Mouse (Mus musculus): Measurements from ENCODE around the gene Akap1. TPM values are rescaled to one million over a fixed set of nuclear protein-coding genes. Genes with fewer than 3 reads are reported as not detected.

Gene Akap1
- polyA plus RNA-seq (2014; fragmentation: Nextera tagmentation; extraction: Ambion mirVana) = 17.3 and 18.9 TPM in 2 replicates

- H3K9ac ChIP-seq (ENCODE audit: low read depth, low read length) = peak within 1 kb of the TSS; percentile 77
- ATAC-seq (replicated peaks; ENCODE audit: low FRiP score) (peak; percentile 97), DNase-seq (ENCODE audit: low spot score) (peak; percentile 96)
- H3K36me3 ChIP-seq (ENCODE audit: control insufficient read depth, insufficient read depth, low read length) = no peaks in the 10 kb centered on the region
- H3K27me3 ChIP-seq (replicated peaks; ENCODE audit: control insufficient read depth, insufficient read depth, low read length) = peaks cover 3% of the 10 kb centered on the region; the same call in 1 of the 2 replicates
- peak within 1 kb of the TSS; percentile 83 for H3K4me3 ChIP-seq (ENCODE audit: low read depth, low read length)
- peak within 1 kb of the TSS; percentile 46 for H3K27ac ChIP-seq (ENCODE audit: low read depth, low read length)
- H3K4me1 ChIP-seq (replicated peaks; ENCODE audit: control insufficient read depth, insufficient read depth, low read length) = peaks cover 6% of the 10 kb centered on the region
- no peaks in the 10 kb centered on the region for H3K9me3 ChIP-seq (ENCODE audit: control insufficient read depth, low read length)
- WGBS = 1% methylated on average over 58 of the region's 60 CpGs
- H3K4me2 ChIP-seq = peak within 1 kb of the TSS; percentile 94
Observed at GRCm38 (mm10) chr11:88864458-88865197, at the start of gene Akap1. Gene Akap1, minus strand, starts transcription at chr11:88864586.

GRCm38 (mm10) chr11:88909388-88910036 lies 45.1 kb upstream of the Akap1 start:
- no peak overlapping the region for H3K27ac ChIP-seq (ENCODE audit: low read depth, low read length)
- no peak overlapping the region for H3K9ac ChIP-seq (ENCODE audit: low read depth, low read length)
- H3K36me3 ChIP-seq (ENCODE audit: control insufficient read depth, insufficient read depth, low read length) = no peaks in the 10 kb centered on the region
- no peak overlapping the region for H3K4me3 ChIP-seq (ENCODE audit: low read depth, low read length)
- H3K9me3 ChIP-seq (ENCODE audit: control insufficient read depth, low read length) = no peaks in the 10 kb centered on the region
- H3K4me1 ChIP-seq (replicated peaks; ENCODE audit: control insufficient read depth, insufficient read depth, low read length) = no peaks in the 10 kb centered on the region
- no peak overlapping the region for H3K4me2 ChIP-seq
- no peaks in the 10 kb centered on the region for H3K27me3 ChIP-seq (replicated peaks; ENCODE audit: control insufficient read depth, insufficient read depth, low read length)
- no peak for DNase-seq (ENCODE audit: low spot score)
- WGBS = 85% methylated on average over 8 of the region's 8 CpGs
- no peak for ATAC-seq (replicated peaks; ENCODE audit: low FRiP score)

DNA sequence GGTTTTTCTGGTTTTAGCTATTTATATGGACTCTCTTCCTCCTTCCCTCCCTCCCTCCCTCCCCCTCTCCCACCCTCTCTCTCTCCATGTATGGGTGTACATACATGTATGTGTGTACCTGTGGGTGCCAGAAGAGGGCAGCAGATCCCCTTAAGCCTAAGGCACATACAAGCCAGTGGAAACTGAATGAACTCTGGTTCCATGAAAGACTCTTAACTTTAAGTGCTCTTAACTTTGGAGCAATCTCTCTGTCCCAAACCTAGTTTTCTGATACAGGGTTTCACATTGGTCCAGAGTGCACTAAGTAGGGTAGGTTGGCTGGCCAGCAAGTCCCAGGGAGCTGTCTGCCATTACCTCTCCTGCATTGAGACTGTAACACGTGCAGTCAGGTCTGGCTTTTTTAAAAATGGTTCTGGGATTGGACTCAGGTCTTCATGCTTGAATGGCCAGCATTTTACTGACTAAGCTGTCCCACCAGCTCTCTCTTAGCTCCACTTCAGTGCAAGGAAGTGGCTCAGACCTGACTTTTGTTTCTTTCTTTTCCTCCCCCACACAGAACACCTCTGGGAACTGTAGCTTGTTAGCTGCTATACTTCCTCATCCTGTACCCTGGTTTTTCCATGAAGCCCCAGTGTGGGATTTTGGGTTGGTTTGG lies 44.3 kb upstream of the Akap1 start:
- no peak for DNase-seq (ENCODE audit: low spot score)
- Histone ChIP-seq H3K27me3 (replicated peaks; ENCODE audit: control insufficient read depth, insufficient read depth, low read length) (no peaks in the 10 kb centered on the region), H3K4me3 (ENCODE audit: low read depth, low read length) (no peak overlapping the region), H3K9ac (ENCODE audit: low read depth, low read length) (no peak overlapping the region), H3K4me2 (no peak overlapping the region), H3K36me3 (ENCODE audit: control insufficient read depth, insufficient read depth, low read length) (no peaks in the 10 kb centered on the region), H3K4me1 (replicated peaks; ENCODE audit: control insufficient read depth, insufficient read depth, low read length) (no peaks in the 10 kb centered on the region), H3K9me3 (ENCODE audit: control insufficient read depth, low read length) (no peaks in the 10 kb centered on the region), H3K27ac (ENCODE audit: low read depth, low read length) (no peak overlapping the region)
- 85% methylated on average over 1 of the region's 1 CpGs for WGBS
- peak; percentile 68 for ATAC-seq (replicated peaks; ENCODE audit: low FRiP score)

- 89% methylated on average over 7 of the region's 7 CpGs for WGBS
- H3K27me3 ChIP-seq (replicated peaks; ENCODE audit: control insufficient read depth, insufficient read depth, low read length) = no peaks in the 10 kb centered on the region
- H3K27ac ChIP-seq (ENCODE audit: low read depth, low read length) = no peak overlapping the region
- no peaks in the 10 kb centered on the region for H3K9me3 ChIP-seq (ENCODE audit: control insufficient read depth, low read length)
- H3K4me1 ChIP-seq (replicated peaks; ENCODE audit: control insufficient read depth, insufficient read depth, low read length) = no peaks in the 10 kb centered on the region
- no peak overlapping the region for H3K4me2 ChIP-seq
- no peak for DNase-seq (ENCODE audit: low spot score)
- no peak overlapping the region for H3K9ac ChIP-seq (ENCODE audit: low read depth, low read length)
- no peaks in the 10 kb centered on the region for H3K36me3 ChIP-seq (ENCODE audit: control insufficient read depth, insufficient read depth, low read length)
- no peak for ATAC-seq (replicated peaks; ENCODE audit: low FRiP score)
- no peak overlapping the region for H3K4me3 ChIP-seq (ENCODE audit: low read depth, low read length)
Observed at GRCm38 (mm10) chr11:88907886-88908285, 43.5 kb upstream of the Akap1 start.

DNA sequence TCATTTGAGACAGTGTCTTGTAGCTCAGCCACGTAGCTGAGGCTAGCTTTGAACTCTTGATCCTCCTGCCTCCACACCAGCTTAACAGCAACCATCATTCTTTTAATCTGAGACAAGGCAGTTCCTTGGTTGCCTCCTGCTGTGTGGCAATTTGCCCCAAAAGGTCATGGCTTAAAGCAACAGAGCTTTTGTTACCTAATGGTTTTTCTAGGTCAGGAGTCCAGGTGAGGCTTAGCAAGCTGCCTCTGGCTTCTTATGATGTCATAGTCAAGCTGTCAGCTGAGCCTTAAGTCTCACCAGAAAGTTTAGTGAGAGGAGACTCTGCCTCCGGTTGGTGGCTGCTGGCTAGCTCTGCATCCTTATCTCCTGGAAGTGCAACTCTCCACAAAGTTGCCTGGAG lies 41.2 kb upstream of the Akap1 start:
- Histone ChIP-seq H3K9me3 (ENCODE audit: control insufficient read depth, low read length) (no peaks in the 10 kb centered on the region), H3K9ac (ENCODE audit: low read depth, low read length) (no peak overlapping the region), H3K4me1 (replicated peaks; ENCODE audit: control insufficient read depth, insufficient read depth, low read length) (no peaks in the 10 kb centered on the region), H3K27me3 (replicated peaks; ENCODE audit: control insufficient read depth, insufficient read depth, low read length) (no peaks in the 10 kb centered on the region), H3K36me3 (ENCODE audit: control insufficient read depth, insufficient read depth, low read length) (no peaks in the 10 kb centered on the region), H3K27ac (ENCODE audit: low read depth, low read length) (no peak overlapping the region), H3K4me3 (ENCODE audit: low read depth, low read length) (no peak overlapping the region), H3K4me2 (no peak overlapping the region)
- DNase-seq (ENCODE audit: low spot score) (no peak), ATAC-seq (replicated peaks; ENCODE audit: low FRiP score) (no peak)
- WGBS = 29% methylated on average over 2 of the region's 2 CpGs

DNA sequence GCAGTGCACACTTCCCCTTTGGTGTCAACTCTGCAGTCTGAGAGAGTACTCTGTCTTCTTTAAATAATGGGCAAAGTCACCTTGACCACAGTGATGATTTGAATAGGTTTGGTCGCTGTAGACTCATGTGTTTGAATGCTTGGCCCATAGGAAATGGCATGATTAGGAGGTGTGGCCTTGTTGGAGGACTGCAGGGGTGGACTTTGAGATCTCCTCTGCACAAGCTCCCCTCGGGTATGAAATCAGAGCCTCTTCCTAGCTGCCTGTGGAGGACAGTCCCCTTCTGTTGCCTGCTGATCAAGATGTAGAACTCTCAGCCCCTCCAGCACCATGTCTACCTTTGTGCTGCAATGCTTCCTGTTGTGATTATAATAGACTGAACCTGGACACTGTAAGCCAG lies 39.7 kb upstream of the Akap1 start:
- DNase-seq (ENCODE audit: low spot score) (no peak), ATAC-seq (replicated peaks; ENCODE audit: low FRiP score) (no peak)
- no peaks in the 10 kb centered on the region for H3K9me3 ChIP-seq (ENCODE audit: control insufficient read depth, low read length)
- no peak overlapping the region for H3K4me3 ChIP-seq (ENCODE audit: low read depth, low read length)
- no peak overlapping the region for H3K9ac ChIP-seq (ENCODE audit: low read depth, low read length)
- H3K36me3 ChIP-seq (ENCODE audit: control insufficient read depth, insufficient read depth, low read length) = no peaks in the 10 kb centered on the region
- no peak overlapping the region for H3K27ac ChIP-seq (ENCODE audit: low read depth, low read length)
- H3K4me1 ChIP-seq (replicated peaks; ENCODE audit: control insufficient read depth, insufficient read depth, low read length) = no peaks in the 10 kb centered on the region
- H3K4me2 ChIP-seq = no peak overlapping the region
- no peaks in the 10 kb centered on the region for H3K27me3 ChIP-seq (replicated peaks; ENCODE audit: control insufficient read depth, insufficient read depth, low read length)
- WGBS = 48% methylated on average over 2 of the region's 2 CpGs

GRCm38 (mm10) chr11:88902762-88903161 lies 38.4 kb upstream of the Akap1 start:
- 78% methylated on average over 6 of the region's 6 CpGs for WGBS
- ATAC-seq (replicated peaks; ENCODE audit: low FRiP score) = no peak

GRCm38 (mm10) chr11:88901341-88901802 lies 37.0 kb upstream of the Akap1 start:
- no peaks in the 10 kb centered on the region for H3K9me3 ChIP-seq (ENCODE audit: control insufficient read depth, low read length)
- no peak overlapping the region for H3K4me2 ChIP-seq
- H3K27me3 ChIP-seq (replicated peaks; ENCODE audit: control insufficient read depth, insufficient read depth, low read length) = no peaks in the 10 kb centered on the region
- H3K27ac ChIP-seq (ENCODE audit: low read depth, low read length) = no peak overlapping the region
- DNase-seq (ENCODE audit: low spot score) (no peak), ATAC-seq (replicated peaks; ENCODE audit: low FRiP score) (no peak)
- H3K9ac ChIP-seq (ENCODE audit: low read depth, low read length) = no peak overlapping the region
- no peaks in the 10 kb centered on the region for H3K4me1 ChIP-seq (replicated peaks; ENCODE audit: control insufficient read depth, insufficient read depth, low read length)
- H3K4me3 ChIP-seq (ENCODE audit: low read depth, low read length) = no peak overlapping the region
- WGBS = 61% methylated on average over 7 of the region's 7 CpGs
- H3K36me3 ChIP-seq (ENCODE audit: control insufficient read depth, insufficient read depth, low read length) = no peaks in the 10 kb centered on the region

More at GRCm38 (mm10) chr11:88902762-88903161, 38.4 kb upstream of the Akap1 start:
- no peak overlapping the region for H3K9ac ChIP-seq (ENCODE audit: low read depth, low read length)
- H3K4me2 ChIP-seq = no peak overlapping the region
- no peak overlapping the region for H3K4me3 ChIP-seq (ENCODE audit: low read depth, low read length)
- no peaks in the 10 kb centered on the region for H3K27me3 ChIP-seq (replicated peaks; ENCODE audit: control insufficient read depth, insufficient read depth, low read length)
- DNase-seq (ENCODE audit: low spot score) = no peak
- no peaks in the 10 kb centered on the region for H3K4me1 ChIP-seq (replicated peaks; ENCODE audit: control insufficient read depth, insufficient read depth, low read length)
- no peaks in the 10 kb centered on the region for H3K9me3 ChIP-seq (ENCODE audit: control insufficient read depth, low read length)
- H3K36me3 ChIP-seq (ENCODE audit: control insufficient read depth, insufficient read depth, low read length) = no peaks in the 10 kb centered on the region
- no peak overlapping the region for H3K27ac ChIP-seq (ENCODE audit: low read depth, low read length)

Data from liver, embryonic 11.5 days (tissue).